Mouse (Mus musculus) forebrain, postnatal 0 days (tissue): ENCODE measurements around the gene Eml4. TPM values are rescaled to one million over a fixed set of nuclear protein-coding genes. Genes with fewer than 3 reads are reported as not detected.

Experiments used
- ATAC-seq: fragments of 200-750 bp; cut with Nextera tagmentation; 2 replicates; pipeline ENCODE4 v1.8.0; 2017; ENCODE audit warnings: mild to moderate bottlenecking, moderate library complexity
- DNase-seq: peaks from one replicate; pipeline ENCODE4 v3.0.0-alpha.2; 2015
- H3K27ac ChIP-seq: fragments of 300-500 bp; sonication (generic); 2 replicates; pipeline ENCODE4 v1.5.1; 2014; ENCODE audit warnings: low read depth, mild to moderate bottlenecking, antibody characterized with exemption, low read length, moderate library complexity, mixed read lengths
- H3K27me3 ChIP-seq: fragments of 300-500 bp; sonication (generic); 2 replicates; pipeline ENCODE4 v1.6.1; 2014; ENCODE audit warnings: mild to moderate bottlenecking, low read length, mixed read lengths; ENCODE audit not compliant: insufficient read depth
- H3K36me3 ChIP-seq: fragments of 300-500 bp; sonication (generic); 2 replicates; pipeline ENCODE4 v1.6.1; 2014; ENCODE audit warnings: mild to moderate bottlenecking, moderate library complexity; ENCODE audit not compliant: insufficient read depth
- H3K4me1 ChIP-seq: fragments of 300-500 bp; sonication (generic); 2 replicates; pipeline ENCODE4 v1.6.1; 2014; ENCODE audit warnings: antibody characterized with exemption; ENCODE audit not compliant: insufficient read depth
- H3K4me2 ChIP-seq: fragments of 300-500 bp; sonication (generic); 2 replicates; pipeline ENCODE4 v1.6.1; 2014; ENCODE audit warnings: low read depth, mild to moderate bottlenecking, moderate library complexity
- H3K4me3 ChIP-seq: fragments of 300-500 bp; sonication (generic); 2 replicates; pipeline ENCODE4 v1.5.1; 2014; ENCODE audit warnings: low read depth, low read length, mixed read lengths
- H3K9ac ChIP-seq: fragments of 300-500 bp; sonication (generic); 2 replicates; pipeline ENCODE4 v1.6.1; 2014; ENCODE audit warnings: mild to moderate bottlenecking
- H3K9me3 ChIP-seq: fragments of 300-500 bp; sonication (generic); 2 replicates; pipeline ENCODE4 v1.6.1; 2016; ENCODE audit warnings: low read length
- CTCF ChIP-seq: sonication (generic); IDR thresholded peaks from 2 replicates; pipeline ENCODE4 v1.5.1; 2016; ENCODE audit warnings: antibody characterized with exemption, control low read depth, low read depth
- WGBS: fragments of 180-500 bp; shearing (Covaris S2); extraction: QIAGEN DNeasy Blood & Tissue Kit; methylation state at CpG from one replicate; pipeline ENCODE4 v1.1.7; 2014; 5-methylcytosine and 5-hydroxymethylcytosine counted together
- polyA plus RNA-seq: library from polyadenylated mRNA; unstranded; fragments of >200 nt; fragmentation: Nextera tagmentation; extraction: Ambion mirVana; gene quantifications from 2 replicates; pipeline ENCODE4 v1.2.1, GENCODE M21; 2015
- total RNA-seq: library from RNA; depleted of rRNA; stranded (reverse); fragments of >200 nt; gene quantifications from 2 replicates; pipeline ENCODE4 v1.2.3, GENCODE M21; 2014

Eml4 gene
- total and polyA plus RNA-seq, 2 experiments from 2014 or later: 20.0 to 58.7 TPM

DNA sequence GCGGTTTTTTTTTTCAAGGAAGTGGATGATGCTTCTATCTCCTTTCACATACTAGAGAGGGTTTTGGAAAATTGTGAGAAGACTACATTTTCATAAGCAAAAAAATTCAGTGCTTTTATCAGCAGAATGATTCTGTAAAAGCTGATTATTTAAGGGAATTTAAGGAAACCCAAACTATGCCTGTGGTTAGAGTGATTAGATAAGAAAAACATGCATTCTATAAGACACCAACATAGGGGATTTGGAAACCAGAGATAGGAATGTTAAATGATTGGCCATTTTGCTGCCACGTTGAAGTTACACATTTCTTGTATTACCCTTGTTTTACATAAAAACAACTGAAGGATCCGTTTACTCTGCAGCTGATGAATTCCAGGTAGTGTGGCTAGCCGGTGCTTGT, 2.7 kb downstream of the Eml4 start:
- Histone ChIP-seq H3K9me3 (no peaks in the 10 kb centered on the region), H3K4me2 (no peak overlapping the region; the same call in 1 of the 2 replicates), H3K27ac (no peak overlapping the region), H3K27me3 (no peaks in the 10 kb centered on the region), H3K4me1 (peaks cover 6% of the 10 kb centered on the region; the same call in 1 of the 2 replicates), H3K4me3 (no peak overlapping the region), H3K9ac (no peak overlapping the region), H3K36me3 (no peaks in the 10 kb centered on the region)
- ATAC-seq (no peak), DNase-seq (no peak)
- TF ChIP-seq CTCF: no peak
- 56% methylated on average over 4 of the region's 4 CpGs for WGBS

DNA sequence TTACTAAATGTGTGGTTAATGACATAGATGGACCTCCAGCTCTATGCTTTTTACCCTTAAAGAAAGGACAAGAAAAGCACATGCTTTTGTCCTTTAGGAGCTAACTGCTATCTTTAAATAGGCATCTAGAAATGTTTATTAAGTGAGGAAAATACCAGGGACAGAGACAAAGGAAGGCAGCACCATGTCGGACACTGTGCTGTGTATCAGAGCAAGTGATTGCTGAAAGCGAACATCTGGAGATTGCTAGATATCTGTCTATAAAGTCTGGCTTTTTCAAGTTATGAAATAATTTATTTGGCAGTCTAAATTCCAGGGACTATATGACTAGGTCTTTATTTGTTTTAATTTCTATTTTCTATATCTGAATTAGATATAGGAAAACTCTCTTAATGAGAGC, 4.8 kb downstream of the Eml4 start:
- H3K36me3 ChIP-seq: no peaks in the 10 kb centered on the region
- H3K27ac ChIP-seq: no peak overlapping the region
- H3K9ac ChIP-seq: no peak overlapping the region
- no peak overlapping the region for H3K4me3 ChIP-seq
- TF ChIP-seq CTCF: no peak
- peaks cover 6% of the 10 kb centered on the region; the same call in 1 of the 2 replicates for H3K4me1 ChIP-seq
- WGBS: 76% methylated on average over 2 of the region's 2 CpGs
- H3K4me2 ChIP-seq: no peak overlapping the region
- ATAC-seq: no peak
- H3K27me3 ChIP-seq: no peaks in the 10 kb centered on the region
- DNase-seq: no peak
- H3K9me3 ChIP-seq: no peaks in the 10 kb centered on the region

DNA sequence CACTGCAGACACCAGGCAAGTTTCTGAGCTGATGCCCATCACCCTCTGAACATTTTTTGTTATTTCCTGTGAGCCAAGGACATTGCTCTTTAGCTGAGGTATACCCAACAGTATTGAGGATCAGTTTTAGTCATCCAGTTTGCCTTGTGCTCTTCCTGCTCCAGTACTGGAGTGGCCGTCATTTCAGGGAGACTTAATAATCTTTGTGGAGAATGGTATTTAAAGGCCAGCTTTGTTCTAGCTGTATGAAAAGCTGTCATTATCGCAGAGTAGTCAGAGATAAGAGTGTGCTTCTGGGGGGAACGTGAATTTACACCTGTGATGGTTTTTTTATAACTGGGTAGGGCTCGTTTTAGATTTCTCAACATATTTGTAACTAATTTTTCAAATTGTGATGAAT, 9.2 kb downstream of the Eml4 start:
- Histone ChIP-seq H3K27me3 (no peaks in the 10 kb centered on the region), H3K4me2 (no peak overlapping the region), H3K4me3 (no peak overlapping the region), H3K9me3 (no peaks in the 10 kb centered on the region), H3K9ac (no peak overlapping the region), H3K4me1 (no peaks in the 10 kb centered on the region), H3K27ac (no peak overlapping the region), H3K36me3 (no peaks in the 10 kb centered on the region)
- ATAC-seq: no peak
- no peak for TF ChIP-seq CTCF
- 77% methylated on average over 4 of the region's 4 CpGs for WGBS
- no peak for DNase-seq

DNA sequence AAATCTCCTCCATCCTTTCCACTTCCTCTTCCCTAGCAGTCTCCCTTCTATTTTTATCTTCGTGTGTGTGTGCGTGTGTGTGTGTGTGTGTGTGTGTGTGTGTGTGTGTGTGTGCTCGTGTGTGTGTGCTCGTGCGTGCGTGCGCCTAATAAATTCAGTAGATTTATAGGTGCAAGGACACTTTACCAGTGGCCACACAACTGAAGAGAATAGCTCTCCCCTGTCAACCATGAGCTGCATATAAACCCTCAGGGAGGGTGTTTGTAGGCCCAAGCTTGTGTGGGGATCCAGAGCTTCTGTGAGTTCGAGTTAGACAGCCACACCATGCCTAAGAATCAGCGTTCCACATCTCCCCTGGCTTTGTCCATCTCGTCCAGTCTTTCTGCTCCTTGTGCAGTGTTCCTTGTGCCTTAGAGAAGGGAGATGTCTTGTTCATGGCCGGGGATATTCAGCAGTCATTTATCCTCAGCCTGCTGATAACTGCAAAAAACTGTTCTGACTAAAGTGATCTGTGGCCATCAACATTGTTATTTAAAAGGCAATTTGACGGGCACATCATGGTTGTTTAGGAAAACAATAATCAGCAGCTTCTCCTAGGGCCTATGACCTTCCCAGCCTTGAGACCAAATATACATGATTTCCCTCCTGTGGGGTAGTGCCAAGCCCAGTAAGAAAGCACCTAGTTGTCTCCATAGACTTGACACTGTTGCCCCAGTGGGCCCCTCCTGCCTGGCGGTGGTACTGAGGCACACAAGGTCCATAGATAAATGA, 10.2 kb downstream of the Eml4 start:
- Histone ChIP-seq H3K27me3 (no peaks in the 10 kb centered on the region), H3K27ac (no peak overlapping the region), H3K4me2 (no peak overlapping the region), H3K4me3 (no peak overlapping the region), H3K9ac (no peak overlapping the region), H3K36me3 (no peaks in the 10 kb centered on the region), H3K9me3 (no peaks in the 10 kb centered on the region), H3K4me1 (no peaks in the 10 kb centered on the region)
- 86% methylated on average over 13 of the region's 13 CpGs for WGBS
- DNase-seq (no peak), ATAC-seq (no peak)
- no peak for TF ChIP-seq CTCF

DNA sequence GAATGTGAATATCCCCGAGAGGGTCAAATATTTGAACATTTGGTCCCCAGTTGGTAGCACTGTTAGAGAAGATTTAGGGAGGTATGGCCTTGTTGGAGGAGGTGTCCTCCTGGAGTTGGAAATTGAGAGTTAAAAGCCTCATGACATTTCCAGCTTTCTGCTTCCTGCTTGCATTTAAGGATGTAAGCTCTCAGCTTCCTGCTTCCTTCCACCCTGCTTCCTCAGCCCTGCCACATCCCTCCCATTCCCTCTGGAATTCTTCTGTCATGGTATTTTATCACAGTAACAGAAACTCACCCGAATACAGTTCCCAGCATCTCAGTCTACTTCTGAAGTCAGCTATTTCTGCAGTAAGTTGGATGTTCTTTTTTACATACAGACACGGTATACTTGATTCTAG, 12.3 kb downstream of the Eml4 start:
- Histone ChIP-seq H3K4me3 (no peak overlapping the region), H3K9ac (no peak overlapping the region), H3K9me3 (no peaks in the 10 kb centered on the region), H3K36me3 (no peaks in the 10 kb centered on the region), H3K27ac (no peak overlapping the region), H3K4me2 (no peak overlapping the region), H3K27me3 (no peaks in the 10 kb centered on the region), H3K4me1 (no peaks in the 10 kb centered on the region)
- no peak for TF ChIP-seq CTCF
- DNase-seq: no peak
- ATAC-seq: no peak
- WGBS: 72% methylated on average over 3 of the region's 3 CpGs

DNA sequence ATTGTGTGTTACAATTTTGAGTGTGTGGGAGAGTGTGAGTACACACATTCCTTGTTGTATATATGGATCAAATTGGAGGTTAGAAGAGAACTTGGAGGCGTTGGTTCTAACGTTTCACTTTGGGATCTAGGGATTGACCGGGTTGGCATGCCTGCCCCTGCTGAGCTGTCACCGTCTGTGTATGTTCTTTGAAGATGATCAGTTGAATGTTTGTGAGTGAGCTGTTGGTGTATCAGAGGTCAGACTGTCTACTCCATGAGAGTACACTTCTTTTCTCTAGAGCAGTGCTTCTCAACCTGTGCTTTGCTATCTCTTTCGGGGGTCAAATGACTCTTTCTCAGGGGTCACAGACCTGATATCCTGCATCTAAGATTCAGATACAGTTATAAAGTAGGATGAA, 13.6 kb downstream of the Eml4 start:
- Histone ChIP-seq H3K4me1 (no peaks in the 10 kb centered on the region), H3K9me3 (no peaks in the 10 kb centered on the region), H3K36me3 (no peaks in the 10 kb centered on the region), H3K27me3 (no peaks in the 10 kb centered on the region), H3K9ac (no peak overlapping the region), H3K4me3 (no peak overlapping the region), H3K27ac (no peak overlapping the region), H3K4me2 (no peak overlapping the region)
- ATAC-seq: no peak
- no peak for DNase-seq
- WGBS: 85% methylated on average over 5 of the region's 5 CpGs
- TF ChIP-seq CTCF: no peak

DNA sequence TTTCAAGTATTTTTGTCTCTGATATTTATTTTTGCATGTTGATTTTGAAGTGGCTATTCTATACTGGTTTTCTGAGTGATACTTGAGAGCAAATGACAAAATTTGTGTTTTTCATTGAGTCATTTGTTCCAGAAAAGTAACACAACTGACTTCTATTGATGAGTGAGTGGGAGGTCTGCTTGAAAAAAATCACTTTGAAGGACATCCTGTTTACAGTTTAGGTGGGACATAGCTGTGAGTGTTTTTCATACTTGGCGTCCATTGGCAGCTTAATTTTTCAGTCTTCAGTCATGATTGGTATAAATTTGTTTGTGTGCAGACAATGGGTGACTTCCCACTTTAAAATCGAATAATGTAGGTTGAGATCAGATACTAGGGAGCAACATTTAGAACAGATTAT, 14.4 kb downstream of the Eml4 start:
- Histone ChIP-seq H3K9me3 (no peaks in the 10 kb centered on the region), H3K4me1 (no peaks in the 10 kb centered on the region), H3K4me2 (no peak overlapping the region), H3K27me3 (no peaks in the 10 kb centered on the region), H3K36me3 (no peaks in the 10 kb centered on the region), H3K27ac (no peak overlapping the region), H3K4me3 (no peak overlapping the region), H3K9ac (no peak overlapping the region)
- ATAC-seq (no peak), DNase-seq (no peak)
- TF ChIP-seq CTCF: no peak
- 82% methylated on average over 2 of the region's 2 CpGs for WGBS
